Mouse (Mus musculus) thymus, adult 2 months (tissue): ENCODE measurements around the gene Setdb1. TPM values are rescaled to one million over a fixed set of nuclear protein-coding genes. Genes with fewer than 3 reads are reported as not detected.
A peak's percentile ranks its signal among the peaks of the same experiment; 100 is the strongest.

ENCODE experiments used
- DNase-seq: peaks from one replicate; pipeline ENCODE4 v3.0.0; 2021
- H3K27ac ChIP-seq: fragments of 200-500 bp; 2 replicates; pipeline ENCODE4 v1.5.1; 2012; ENCODE audit warnings: low read length, control low read depth; ENCODE audit not compliant: control insufficient read depth, insufficient read depth
- H3K27me3 ChIP-seq: fragments of 200-500 bp; 2 replicates; pipeline ENCODE4 v1.6.1; 2012; ENCODE audit warnings: mild to moderate bottlenecking, low read length, moderate library complexity, mixed read lengths; ENCODE audit not compliant: control insufficient read depth, insufficient read depth
- H3K36me3 ChIP-seq: fragments of 200-500 bp; 2 replicates; pipeline ENCODE4 v1.6.1; 2012; ENCODE audit warnings: mild to moderate bottlenecking, low read length, moderate library complexity; ENCODE audit not compliant: control insufficient read depth, insufficient read depth
- H3K4me1 ChIP-seq: fragments of 200-500 bp; replicated peaks from 2 replicates; pipeline ENCODE4 v1.6.1; 2012; ENCODE audit warnings: low read length; ENCODE audit not compliant: control insufficient read depth, insufficient read depth
- H3K4me3 ChIP-seq: fragments of 200-500 bp; 2 replicates; pipeline ENCODE4 v1.5.1; 2012; ENCODE audit warnings: mild to moderate bottlenecking, low read length, control low read depth, moderate library complexity; ENCODE audit not compliant: control insufficient read depth, insufficient read depth
- CTCF ChIP-seq: fragments of 200-500 bp; IDR thresholded peaks from 2 replicates; pipeline ENCODE4 v1.5.1; 2012; ENCODE audit warnings: mild to moderate bottlenecking, control low read depth, low read length, moderate library complexity, borderline replicate concordance; ENCODE audit not compliant: control insufficient read depth, poor library complexity, insufficient read depth; ENCODE audit errors: extremely low read depth
- POLR2A ChIP-seq: fragments of 200-500 bp; IDR thresholded peaks from 2 replicates; pipeline ENCODE4 v1.6.1; 2012; ENCODE audit warnings: mild to moderate bottlenecking, low read length, control low read depth, moderate library complexity; ENCODE audit not compliant: control insufficient read depth, poor library complexity, insufficient read depth; ENCODE audit errors: extremely low read depth
- WGBS: fragments of 180-500 bp; shearing (Covaris S2); methylation state at CpG from one replicate; pipeline ENCODE4 v1.1.7; 2018; 5-methylcytosine and 5-hydroxymethylcytosine counted together
- polyA plus RNA-seq: library from polyadenylated mRNA; depleted of rRNA; stranded (reverse); fragments of >200 nt; gene quantifications from 2 replicates; pipeline ENCODE4 v1.2.3, GENCODE M21; 2012

Gene Setdb1
- polyA plus RNA-seq, 1 experiment, result 31.8 TPM

DNA sequence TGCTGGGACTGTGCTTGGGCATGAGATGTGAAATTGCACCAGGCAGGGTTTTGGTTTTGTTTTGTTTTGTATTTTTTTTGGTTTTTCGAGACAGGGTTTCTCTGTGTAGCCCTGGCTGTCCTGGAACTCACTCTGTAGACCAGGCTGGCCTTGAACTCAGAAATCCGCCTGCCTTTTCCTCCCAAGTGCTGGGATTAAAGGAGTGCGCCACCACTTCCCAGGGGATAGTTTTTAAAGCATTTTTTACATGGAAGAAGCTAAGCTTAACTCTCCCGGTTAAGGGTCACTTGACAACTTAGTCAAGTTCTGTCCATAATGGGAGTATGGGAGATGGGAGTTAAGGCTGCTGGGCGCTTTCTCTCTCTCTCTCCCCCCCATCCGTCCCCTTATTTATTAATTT lies 42.9 kb downstream of the Setdb1 start:
- TF ChIP-seq POLR2A, result no peak
- no peak for TF ChIP-seq CTCF
- DNase-seq, result no peak
- WGBS, result 88% methylated on average over 6 of the region's 6 CpGs
- peaks cover 23% of the 10 kb centered on the region for H3K4me1 ChIP-seq
- no peak overlapping the region for H3K27ac ChIP-seq
- no peaks in the 10 kb centered on the region for H3K27me3 ChIP-seq
- H3K36me3 ChIP-seq, result no peaks in the 10 kb centered on the region
- no peak overlapping the region for H3K4me3 ChIP-seq

DNA sequence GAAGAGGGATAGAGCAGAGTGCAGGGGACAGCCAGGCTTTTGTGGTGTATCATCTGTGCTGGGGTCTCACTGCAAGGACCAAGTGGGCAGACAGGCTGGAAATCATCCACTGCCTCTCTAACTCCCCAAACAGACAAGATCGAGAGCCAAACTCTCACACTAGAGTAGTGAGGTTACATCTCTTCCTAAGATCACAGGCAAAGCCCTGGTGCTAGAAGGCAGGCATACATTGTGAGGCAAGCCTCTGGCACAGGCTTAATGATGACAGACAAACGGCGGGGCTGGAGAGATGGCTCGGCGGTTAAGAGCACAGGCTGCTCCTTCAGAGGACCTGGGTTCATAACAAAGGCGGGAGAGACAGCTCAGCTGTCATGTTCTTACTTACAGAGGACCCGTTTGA lies 43.5 kb downstream of the Setdb1 start:
- Histone ChIP-seq H3K4me1 (peaks cover 23% of the 10 kb centered on the region), H3K27me3 (no peaks in the 10 kb centered on the region), H3K4me3 (no peak overlapping the region), H3K36me3 (no peaks in the 10 kb centered on the region), H3K27ac (no peak overlapping the region)
- TF ChIP-seq POLR2A, result no peak
- no peak for TF ChIP-seq CTCF
- 47% methylated on average over 7 of the region's 7 CpGs for WGBS
- DNase-seq, result no peak

DNA sequence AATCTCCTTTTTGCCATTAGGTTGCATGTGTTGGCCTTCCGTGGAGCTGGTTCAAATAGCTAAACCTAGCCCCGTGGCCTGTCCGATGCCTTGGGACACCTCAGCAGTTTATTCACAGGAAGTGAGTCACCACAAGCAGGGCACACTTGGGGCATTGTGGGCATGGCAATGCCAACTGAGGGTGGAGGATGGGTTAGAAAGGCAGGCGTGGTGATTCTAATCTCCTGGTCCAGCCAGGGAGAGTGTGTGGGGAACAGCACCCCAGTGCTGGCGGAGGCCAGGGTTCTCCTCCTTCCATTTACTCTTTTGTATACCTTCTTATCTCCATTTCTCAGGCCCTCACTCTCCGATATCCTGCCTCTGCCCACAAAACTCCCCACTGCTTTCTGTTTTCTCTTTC lies 44.4 kb downstream of the Setdb1 start:
- Histone ChIP-seq H3K4me1 (peaks cover 22% of the 10 kb centered on the region), H3K27ac (no peak overlapping the region), H3K36me3 (no peaks in the 10 kb centered on the region), H3K27me3 (no peaks in the 10 kb centered on the region), H3K4me3 (no peak overlapping the region)
- DNase-seq, result no peak
- 17% methylated on average over 6 of the region's 6 CpGs for WGBS
- TF ChIP-seq CTCF (no peak), POLR2A (no peak)

DNA sequence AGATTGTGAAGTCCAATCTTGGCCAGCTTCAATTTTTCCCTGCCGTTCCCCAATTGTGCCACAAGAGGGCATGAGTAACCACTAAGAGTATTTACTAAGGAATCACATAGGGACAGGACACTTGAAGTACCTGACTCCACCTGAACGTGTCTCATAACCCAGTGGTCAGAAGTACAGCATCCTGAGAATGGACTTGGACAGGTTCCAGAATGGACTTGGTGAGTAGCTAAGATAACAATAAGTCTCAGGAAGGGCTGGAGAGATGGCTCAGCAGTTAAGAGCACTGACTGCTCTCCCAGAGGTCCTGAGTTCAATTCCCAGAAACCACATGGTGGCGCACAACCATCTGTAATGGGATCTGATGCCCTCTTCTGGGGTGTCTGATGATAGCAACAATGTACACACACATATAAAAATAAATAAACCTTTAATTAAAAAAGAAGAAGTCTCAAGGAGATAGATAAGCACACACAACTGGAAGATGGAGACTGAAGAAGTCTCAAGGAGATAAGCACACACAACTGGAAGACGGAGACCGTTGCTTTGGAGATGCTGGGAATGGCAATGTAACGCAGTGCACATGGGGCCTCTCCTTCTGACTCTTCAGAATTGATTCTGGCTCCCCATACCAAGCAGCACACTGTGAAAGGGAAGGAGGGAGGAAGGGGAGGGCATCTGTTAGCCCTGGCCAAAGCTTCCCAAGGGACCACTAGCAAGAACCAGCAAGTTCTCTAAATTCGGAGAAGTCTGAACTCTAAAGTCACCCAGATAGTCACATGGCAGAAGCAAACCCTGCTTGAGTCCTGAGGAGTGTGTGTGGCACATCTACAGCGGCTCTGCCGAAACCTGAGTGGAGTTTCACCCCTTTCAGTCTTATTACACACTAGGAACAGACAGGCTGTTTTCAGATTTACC lies 45.8 kb downstream of the Setdb1 start:
- peak; percentile 64 for DNase-seq
- Histone ChIP-seq H3K4me1 (peaks cover 14% of the 10 kb centered on the region), H3K4me3 (no peak overlapping the region), H3K36me3 (no peaks in the 10 kb centered on the region), H3K27ac (no peak overlapping the region), H3K27me3 (no peaks in the 10 kb centered on the region)
- TF ChIP-seq CTCF (no peak), POLR2A (no peak)
- WGBS, result 63% methylated on average over 9 of the region's 9 CpGs

GRCm38 (mm10) chr3:95310496-95310895 lies 46.5 kb downstream of the Setdb1 start:
- DNase-seq, result no peak
- WGBS, result 89% methylated on average over 3 of the region's 3 CpGs
- Histone ChIP-seq H3K4me3 (no peak overlapping the region), H3K27me3 (no peaks in the 10 kb centered on the region), H3K36me3 (no peaks in the 10 kb centered on the region), H3K4me1 (peaks cover 8% of the 10 kb centered on the region), H3K27ac (no peak overlapping the region)
- TF ChIP-seq POLR2A (no peak), CTCF (no peak)

DNA sequence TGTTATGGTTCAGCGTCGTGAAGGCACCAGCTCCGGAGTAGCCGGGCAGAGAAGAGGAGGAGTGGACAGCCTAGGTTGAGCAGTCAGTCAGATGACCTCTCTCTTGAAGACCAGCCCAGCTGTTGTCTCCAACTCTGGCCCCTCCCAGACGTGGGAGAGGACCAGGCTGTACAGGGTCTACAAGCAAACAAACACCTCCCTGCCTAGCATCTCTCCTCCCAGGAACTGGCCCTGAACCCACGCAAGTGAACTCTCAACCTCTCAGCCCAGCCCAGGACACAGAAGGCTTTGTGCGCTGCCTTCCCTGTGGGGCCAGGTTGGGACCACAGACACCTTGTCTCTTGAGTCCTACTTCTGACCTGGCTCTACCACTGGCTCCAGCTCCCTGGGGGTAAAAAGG lies 49.9 kb downstream of the Setdb1 start, which contains the start of gene Anxa9:
Gene Anxa9 (minus strand): TSS at position 77 of the 400 bp plus-strand sequence.
- no peak for DNase-seq
- no peaks in the 10 kb centered on the region for H3K36me3 ChIP-seq
- no peaks in the 10 kb centered on the region for H3K27me3 ChIP-seq
- no peak within 1 kb of the TSS for H3K4me3 ChIP-seq
- no peak within 1 kb of the TSS for H3K27ac ChIP-seq
- WGBS, result 91% methylated on average over 7 of the region's 7 CpGs
- TF ChIP-seq POLR2A, result no peak
- no peak for TF ChIP-seq CTCF
- H3K4me1 ChIP-seq, result no peaks in the 10 kb centered on the region
